Mouse (Mus musculus) stomach, embryonic 15.5 days (tissue): ENCODE data around the gene Tmpo. TPM values are rescaled to one million over a fixed set of nuclear protein-coding genes. Genes with fewer than 3 reads are reported as not detected.

ENCODE experiments used
- ATAC-seq: fragments of 200-750 bp; cut with Nextera tagmentation; 2 replicates; pipeline ENCODE4 v1.8.0; 2017; ENCODE audit warnings: low read depth, moderate number of reproducible peaks, moderate TSS enrichment; ENCODE audit not compliant: insufficient read depth, low FRiP score
- H3K27ac ChIP-seq: fragments of 300-500 bp; sonication (generic); 2 replicates; pipeline ENCODE4 v1.5.1; 2015; ENCODE audit warnings: mild to moderate bottlenecking, inconsistent platforms
- H3K27me3 ChIP-seq: fragments of 300-500 bp; sonication (generic); replicated peaks from 2 replicates; pipeline ENCODE4 v1.6.1; 2015; ENCODE audit warnings: inconsistent platforms
- H3K36me3 ChIP-seq: fragments of 300-500 bp; sonication (generic); 2 replicates; pipeline ENCODE4 v1.6.1; 2015; ENCODE audit warnings: inconsistent platforms
- H3K4me1 ChIP-seq: fragments of 300-500 bp; sonication (generic); 2 replicates; pipeline ENCODE4 v1.6.1; 2015; ENCODE audit warnings: inconsistent platforms
- H3K4me2 ChIP-seq: fragments of 300-500 bp; sonication (generic); 2 replicates; pipeline ENCODE4 v1.6.1; 2015; ENCODE audit warnings: mild to moderate bottlenecking, inconsistent platforms
- H3K4me3 ChIP-seq: fragments of 300-500 bp; sonication (generic); replicated peaks from 2 replicates; pipeline ENCODE4 v1.5.1; 2015; ENCODE audit warnings: inconsistent platforms
- H3K9ac ChIP-seq: fragments of 300-500 bp; sonication (generic); 2 replicates; pipeline ENCODE4 v1.6.1; 2015; ENCODE audit warnings: inconsistent platforms
- H3K9me3 ChIP-seq: fragments of 300-500 bp; sonication (generic); 2 replicates; pipeline ENCODE4 v1.6.1; 2016; ENCODE audit warnings: inconsistent platforms
- WGBS: fragments of 180-500 bp; shearing (Covaris S2); methylation state at CpG from one replicate; pipeline ENCODE4 v1.1.7; 2015; 5-methylcytosine and 5-hydroxymethylcytosine counted together
- polyA plus RNA-seq: library from polyadenylated mRNA; unstranded; fragments of >200 nt; fragmentation: Nextera tagmentation; extraction: Ambion mirVana; gene quantifications from 2 replicates; pipeline ENCODE4 v1.2.1, GENCODE M21; 2015

Gene Tmpo
- polyA plus RNA-seq, 1 experiment from 2014 or later: 196 TPM

- no peak overlapping the region for H3K27ac ChIP-seq
- WGBS: 24% methylated on average over 17 of the region's 17 CpGs
- no peaks in the 10 kb centered on the region for H3K27me3 ChIP-seq
- no peak for ATAC-seq
- H3K4me2 ChIP-seq: peak overlapping the region; percentile 51
- peaks cover 10% of the 10 kb centered on the region; the same call in 1 of the 2 replicates for H3K4me1 ChIP-seq
- H3K9me3 ChIP-seq: no peaks in the 10 kb centered on the region
- H3K36me3 ChIP-seq: peaks cover 4% of the 10 kb centered on the region; the same call in 1 of the 2 replicates
- H3K4me3 ChIP-seq: peak overlapping the region; percentile 95
- peak overlapping the region; percentile 29; the same call in 1 of the 2 replicates for H3K9ac ChIP-seq
Observed at GRCm38 (mm10) chr10:91169414-91170065, 11.6 kb downstream of the Tmpo start.

- peak overlapping the region; percentile 51 for H3K4me2 ChIP-seq
- WGBS: 42% methylated on average over 7 of the region's 7 CpGs
- no peak for ATAC-seq
- no peaks in the 10 kb centered on the region for H3K27me3 ChIP-seq
- H3K27ac ChIP-seq: peak overlapping the region; percentile 51; the same call in 1 of the 2 replicates
- no peaks in the 10 kb centered on the region for H3K9me3 ChIP-seq
- H3K36me3 ChIP-seq: peaks cover 18% of the 10 kb centered on the region
- no peak overlapping the region for H3K9ac ChIP-seq
- peaks cover 10% of the 10 kb centered on the region; the same call in 1 of the 2 replicates for H3K4me1 ChIP-seq
- H3K4me3 ChIP-seq: peak overlapping the region; percentile 12; the same call in 1 of the 2 replicates
Observed at GRCm38 (mm10) chr10:91167352-91167751, 13.8 kb downstream of the Tmpo start.

DNA sequence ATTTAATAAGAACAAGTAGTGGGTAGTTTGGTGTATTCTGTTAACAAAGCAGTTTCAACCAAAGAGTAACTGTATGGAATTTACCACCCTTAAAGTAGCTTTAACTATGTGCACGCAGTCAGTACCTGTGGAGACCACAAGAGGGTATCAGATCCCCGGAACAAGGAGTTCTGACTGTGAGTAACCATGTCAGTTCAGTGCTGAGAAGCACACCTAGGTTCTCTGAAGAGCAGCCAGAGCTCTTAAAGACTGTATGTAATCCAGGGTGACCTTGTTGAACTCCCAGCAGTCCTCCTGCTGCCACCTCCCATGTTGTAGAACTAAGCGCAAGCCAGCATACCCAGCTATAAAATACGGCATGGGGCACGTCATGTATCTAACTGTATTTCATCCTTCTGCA, 14.2 kb downstream of the Tmpo start:
- Histone ChIP-seq H3K9me3 (no peaks in the 10 kb centered on the region), H3K27me3 (no peaks in the 10 kb centered on the region), H3K36me3 (peaks cover 23% of the 10 kb centered on the region), H3K4me3 (0 out of 2 replicates have a peak overlapping the region, but pooled peaks have one; percentile 12), H3K4me2 (peak overlapping the region; percentile 51), H3K4me1 (peaks cover 10% of the 10 kb centered on the region; the same call in 1 of the 2 replicates), H3K27ac (peak overlapping the region; percentile 51; the same call in 1 of the 2 replicates), H3K9ac (no peak overlapping the region)
- ATAC-seq: no peak
- WGBS: 53% methylated on average over 5 of the region's 5 CpGs

GRCm38 (mm10) chr10:91165850-91166249, 15.3 kb downstream of the Tmpo start:
- no peak for ATAC-seq
- Histone ChIP-seq H3K9ac (no peak overlapping the region), H3K27ac (no peak overlapping the region), H3K9me3 (no peaks in the 10 kb centered on the region), H3K36me3 (peaks cover 30% of the 10 kb centered on the region), H3K4me3 (no peak overlapping the region), H3K4me1 (peaks cover 10% of the 10 kb centered on the region; the same call in 1 of the 2 replicates), H3K4me2 (no peak overlapping the region), H3K27me3 (no peaks in the 10 kb centered on the region)

- Histone ChIP-seq H3K4me2 (no peak overlapping the region), H3K9me3 (no peaks in the 10 kb centered on the region), H3K4me3 (no peak overlapping the region), H3K36me3 (peaks cover 34% of the 10 kb centered on the region), H3K27me3 (no peaks in the 10 kb centered on the region), H3K9ac (no peak overlapping the region), H3K27ac (no peak overlapping the region), H3K4me1 (peaks cover 10% of the 10 kb centered on the region; the same call in 1 of the 2 replicates)
- WGBS: 75% methylated on average over 3 of the region's 3 CpGs
- no peak for ATAC-seq
Observed at GRCm38 (mm10) chr10:91164491-91164890, 16.6 kb downstream of the Tmpo start.

GRCm38 (mm10) chr10:91162511-91163163, 18.5 kb downstream of the Tmpo start:
- Histone ChIP-seq H3K4me2 (no peak overlapping the region), H3K4me1 (peaks cover 7% of the 10 kb centered on the region; the same call in 1 of the 2 replicates), H3K4me3 (no peak overlapping the region), H3K27me3 (no peaks in the 10 kb centered on the region), H3K9me3 (no peaks in the 10 kb centered on the region), H3K36me3 (peaks cover 37% of the 10 kb centered on the region), H3K27ac (no peak overlapping the region), H3K9ac (no peak overlapping the region)
- no peak for ATAC-seq
- 83% methylated on average over 15 of the region's 15 CpGs for WGBS

GRCm38 (mm10) chr10:91162077-91162476, 19.0 kb downstream of the Tmpo start:
- H3K4me3 ChIP-seq: no peak overlapping the region
- no peak overlapping the region for H3K27ac ChIP-seq
- 77% methylated on average over 11 of the region's 11 CpGs for WGBS
- H3K4me2 ChIP-seq: no peak overlapping the region
- peaks cover 2% of the 10 kb centered on the region; the same call in 1 of the 2 replicates for H3K4me1 ChIP-seq
- no peaks in the 10 kb centered on the region for H3K9me3 ChIP-seq
- no peak overlapping the region for H3K9ac ChIP-seq
- H3K36me3 ChIP-seq: peaks cover 41% of the 10 kb centered on the region
- H3K27me3 ChIP-seq: no peaks in the 10 kb centered on the region
- no peak for ATAC-seq

GRCm38 (mm10) chr10:91161006-91161405, 20.1 kb downstream of the Tmpo start:
- ATAC-seq: no peak
- peaks cover 45% of the 10 kb centered on the region for H3K36me3 ChIP-seq
- H3K4me2 ChIP-seq: no peak overlapping the region
- H3K27ac ChIP-seq: no peak overlapping the region
- WGBS: 91% methylated on average over 5 of the region's 5 CpGs
- H3K27me3 ChIP-seq: no peaks in the 10 kb centered on the region
- no peak overlapping the region for H3K4me3 ChIP-seq
- H3K9ac ChIP-seq: no peak overlapping the region
- H3K4me1 ChIP-seq: no peaks in the 10 kb centered on the region
- H3K9me3 ChIP-seq: no peaks in the 10 kb centered on the region

GRCm38 (mm10) chr10:91158442-91158841, 22.7 kb downstream of the Tmpo start:
- Histone ChIP-seq H3K4me1 (no peaks in the 10 kb centered on the region), H3K9me3 (no peaks in the 10 kb centered on the region), H3K9ac (no peak overlapping the region), H3K4me2 (no peak overlapping the region), H3K27ac (no peak overlapping the region), H3K4me3 (no peak overlapping the region), H3K36me3 (peaks cover 52% of the 10 kb centered on the region), H3K27me3 (no peaks in the 10 kb centered on the region)
- WGBS: 71% methylated on average over 8 of the region's 8 CpGs
- 0 out of 2 replicates have a peak, but pooled peaks have one; percentile 27 for ATAC-seq

DNA sequence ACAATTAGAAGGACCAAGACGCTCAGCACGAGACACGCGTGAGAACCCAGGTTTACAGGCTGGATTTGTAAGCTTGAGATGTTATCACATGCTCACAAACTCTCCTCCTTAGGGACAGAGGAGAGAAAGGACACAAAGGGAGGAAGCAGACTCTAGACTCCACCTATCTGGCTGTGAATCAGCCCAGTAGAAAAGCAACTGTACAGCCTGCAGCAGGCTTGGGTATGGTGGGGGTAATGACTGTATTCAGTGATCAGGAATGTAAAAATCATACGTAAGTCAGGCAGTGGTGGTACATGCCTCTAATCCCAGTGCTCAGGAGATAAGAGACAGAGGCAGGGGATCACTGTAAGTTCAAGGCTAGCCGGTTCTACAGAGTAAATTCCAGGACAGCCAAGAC, 24.8 kb downstream of the Tmpo start:
- H3K9ac ChIP-seq: no peak overlapping the region
- no peak overlapping the region for H3K4me2 ChIP-seq
- WGBS: 84% methylated on average over 6 of the region's 6 CpGs
- H3K4me3 ChIP-seq: no peak overlapping the region
- H3K27me3 ChIP-seq: no peaks in the 10 kb centered on the region
- H3K4me1 ChIP-seq: no peaks in the 10 kb centered on the region
- H3K36me3 ChIP-seq: peaks cover 48% of the 10 kb centered on the region
- ATAC-seq: no peak; the same call in 1 of the 2 replicates
- H3K9me3 ChIP-seq: no peaks in the 10 kb centered on the region
- 0 out of 2 replicates have a peak overlapping the region, but pooled peaks have one; percentile 31 for H3K27ac ChIP-seq

DNA sequence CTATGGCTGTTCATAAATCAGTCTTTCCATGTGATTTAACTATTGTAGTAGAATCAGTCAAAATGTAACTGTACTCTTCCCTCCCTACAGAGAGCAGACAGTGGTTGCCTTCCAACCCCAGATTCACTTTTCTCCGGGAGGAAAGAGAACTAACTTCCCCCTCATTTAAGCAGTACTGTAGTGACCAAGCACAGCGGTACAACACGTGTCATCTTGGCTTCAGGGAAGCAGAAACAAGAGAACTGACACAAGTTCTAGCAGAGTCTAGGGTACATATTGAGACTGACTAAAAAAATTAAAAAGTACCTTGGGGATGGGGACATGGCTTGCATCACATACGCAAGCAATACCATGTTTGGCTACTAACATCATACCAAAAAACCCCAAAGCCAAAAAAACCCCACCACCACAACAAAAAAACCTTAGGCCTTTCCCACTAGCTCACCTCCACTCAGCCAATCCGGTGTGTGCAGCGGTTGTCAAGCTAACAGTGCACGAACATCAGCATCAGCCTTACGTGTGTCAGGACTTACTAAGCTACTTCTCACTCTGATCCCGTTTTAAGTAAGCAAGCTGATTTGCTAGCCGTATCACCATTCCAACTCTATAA, 27.1 kb downstream of the Tmpo start:
- H3K27ac ChIP-seq: no peak overlapping the region
- H3K4me1 ChIP-seq: no peaks in the 10 kb centered on the region
- WGBS: 87% methylated on average over 10 of the region's 10 CpGs
- H3K9ac ChIP-seq: no peak overlapping the region
- no peaks in the 10 kb centered on the region for H3K27me3 ChIP-seq
- H3K4me2 ChIP-seq: no peak overlapping the region
- no peaks in the 10 kb centered on the region for H3K9me3 ChIP-seq
- peaks cover 57% of the 10 kb centered on the region for H3K36me3 ChIP-seq
- H3K4me3 ChIP-seq: no peak overlapping the region
- no peak for ATAC-seq

DNA sequence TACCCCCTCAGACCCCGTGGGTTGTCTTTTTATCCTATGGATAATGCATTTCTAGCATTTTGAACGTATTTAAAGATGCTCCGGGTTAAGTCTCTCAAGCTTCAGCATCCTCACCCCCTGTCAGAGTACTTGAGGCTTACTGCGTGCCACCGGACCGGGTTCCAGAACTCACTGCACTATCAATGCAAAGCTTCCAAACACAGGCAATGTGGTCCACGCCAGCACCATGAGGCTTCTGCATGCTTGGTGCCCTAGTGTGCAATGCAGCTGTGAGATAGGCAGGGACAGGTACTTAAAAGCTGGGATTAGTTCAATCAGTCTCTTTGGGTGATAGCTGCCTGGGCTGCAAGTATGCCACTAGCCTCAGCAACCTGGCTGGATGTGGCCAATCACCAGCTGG, 35.7 kb downstream of the Tmpo start:
- no peaks in the 10 kb centered on the region for H3K9me3 ChIP-seq
- H3K27me3 ChIP-seq: no peaks in the 10 kb centered on the region
- H3K4me2 ChIP-seq: no peak overlapping the region
- H3K4me1 ChIP-seq: no peaks in the 10 kb centered on the region
- H3K9ac ChIP-seq: no peak overlapping the region
- 98% methylated on average over 7 of the region's 7 CpGs for WGBS
- peaks cover 33% of the 10 kb centered on the region for H3K36me3 ChIP-seq
- H3K4me3 ChIP-seq: no peak overlapping the region
- H3K27ac ChIP-seq: no peak overlapping the region
- ATAC-seq: no peak
